Mouse (Mus musculus) bone marrow, adult 2 months (tissue): Measurements from ENCODE around the gene Zkscan17.

Experiments used
- CTCF ChIP-seq: fragments of 200-500 bp; IDR thresholded peaks from 2 replicates; pipeline ENCODE4 v1.5.1; 2011; ENCODE audit warnings: low read length, control low read depth; ENCODE audit not compliant: control insufficient read depth, insufficient read depth
- POLR2A ChIP-seq: fragments of 200-500 bp; IDR thresholded peaks from 2 replicates; pipeline ENCODE4 v1.6.1; 2011; ENCODE audit warnings: low read depth, mild to moderate bottlenecking, control low read depth, low read length, borderline replicate concordance; ENCODE audit not compliant: control insufficient read depth

DNA sequence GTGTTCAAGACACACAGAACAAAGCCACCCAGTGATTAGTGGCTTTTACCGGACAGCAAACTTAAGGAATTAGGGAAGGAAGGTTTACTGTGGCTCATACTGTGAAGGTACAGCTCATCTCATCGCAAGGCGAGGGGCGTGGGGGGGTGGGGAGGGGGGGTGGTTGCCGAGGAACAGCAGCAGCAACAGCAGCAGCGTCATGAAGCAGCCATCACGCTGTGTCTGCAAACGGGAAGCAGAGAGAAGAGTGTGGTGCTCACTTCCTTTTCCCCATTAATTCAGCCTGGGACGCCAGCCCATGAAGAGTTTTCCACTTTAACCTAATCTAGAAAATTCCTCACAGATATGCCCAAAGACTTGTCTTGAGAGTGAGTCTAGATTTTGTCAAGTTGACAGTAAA is 36.3 kb upstream of the Zkscan17 start:
- TF ChIP-seq CTCF (no peak), POLR2A (no peak)
